Mouse (Mus musculus) intestine, postnatal 0 days (tissue): ENCODE measurements around the gene 1520401A03Rik. TPM values are rescaled to one million over a fixed set of nuclear protein-coding genes. Genes with fewer than 3 reads are reported as not detected.
A peak's percentile ranks its signal among the peaks of the same experiment; 100 is the strongest.

Experiments used
- ATAC-seq: fragments of 200-750 bp; cut with Nextera tagmentation; 2 replicates; pipeline ENCODE4 v1.8.0; 2017; ENCODE audit warnings: mild to moderate bottlenecking, moderate TSS enrichment, moderate library complexity
- H3K27ac ChIP-seq: fragments of 300-500 bp; sonication (generic); 2 replicates; pipeline ENCODE4 v1.5.1; 2014; ENCODE audit warnings: mild to moderate bottlenecking, low read depth, low read length, moderate library complexity
- H3K27me3 ChIP-seq: fragments of 300-500 bp; sonication (generic); replicated peaks from 2 replicates; pipeline ENCODE4 v1.6.1; 2014; ENCODE audit warnings: low read length, mixed read lengths; ENCODE audit not compliant: control insufficient read depth, insufficient read depth
- H3K36me3 ChIP-seq: fragments of 300-500 bp; sonication (generic); 2 replicates; pipeline ENCODE4 v1.6.1; 2014; ENCODE audit warnings: mild to moderate bottlenecking, moderate library complexity; ENCODE audit not compliant: control insufficient read depth, insufficient read depth
- H3K4me1 ChIP-seq: fragments of 300-500 bp; sonication (generic); replicated peaks from 2 replicates; pipeline ENCODE4 v1.6.1; 2014; ENCODE audit warnings: antibody characterized with exemption, low read length, mixed read lengths; ENCODE audit not compliant: control insufficient read depth, insufficient read depth
- H3K4me2 ChIP-seq: fragments of 300-500 bp; sonication (generic); replicated peaks from 2 replicates; pipeline ENCODE4 v1.6.1; 2014; ENCODE audit warnings: low read depth, mild to moderate bottlenecking, moderate library complexity
- H3K4me3 ChIP-seq: fragments of 300-500 bp; sonication (generic); 2 replicates; pipeline ENCODE4 v1.5.1; 2014; ENCODE audit warnings: low read depth, low read length
- H3K9ac ChIP-seq: fragments of 300-500 bp; sonication (generic); 2 replicates; pipeline ENCODE4 v1.6.1; 2014; ENCODE audit warnings: mild to moderate bottlenecking, low read depth, low read length
- H3K9me3 ChIP-seq: fragments of 300-500 bp; sonication (generic); 2 replicates; pipeline ENCODE4 v1.6.1; 2016; ENCODE audit warnings: mixed run types; ENCODE audit not compliant: control insufficient read depth
- CTCF ChIP-seq: sonication (generic); IDR thresholded peaks from 2 replicates; pipeline ENCODE4 v1.5.1; 2016; ENCODE audit warnings: low read depth, mild to moderate bottlenecking, control low read depth, antibody characterized with exemption, moderate library complexity
- WGBS: fragments of 180-500 bp; shearing (Covaris S2); extraction: QIAGEN DNeasy Blood & Tissue Kit; methylation state at CpG from one replicate; pipeline ENCODE4 v1.1.7; 2014; 5-methylcytosine and 5-hydroxymethylcytosine counted together
- polyA plus RNA-seq: library from polyadenylated mRNA; unstranded; fragments of >200 nt; fragmentation: Nextera tagmentation; extraction: Ambion mirVana; gene quantifications from 2 replicates; pipeline ENCODE4 v1.2.1, GENCODE M21; 2015

The 1520401A03Rik gene
- polyA plus RNA-seq, 1 experiment from 2014 or later = not detected

GRCm38 (mm10) chr17:23730441-23730840 lies 7.9 kb upstream of the 1520401A03Rik start:
- 44% methylated on average over 1 of the region's 1 CpGs for WGBS

GRCm38 (mm10) chr17:23726758-23727142 lies 4.2 kb upstream of the 1520401A03Rik start:
- no peaks in the 10 kb centered on the region for H3K27me3 ChIP-seq
- peak overlapping the region; percentile 83 for H3K27ac ChIP-seq
- no peaks in the 10 kb centered on the region for H3K4me1 ChIP-seq
- H3K36me3 ChIP-seq = no peaks in the 10 kb centered on the region
- no peaks in the 10 kb centered on the region for H3K9me3 ChIP-seq
- 1% methylated on average over 20 of the region's 20 CpGs for WGBS
- peak overlapping the region; percentile 89 for H3K4me3 ChIP-seq
- H3K9ac ChIP-seq = peak overlapping the region; percentile 73
- ATAC-seq = peak; percentile 75
- TF ChIP-seq CTCF = peak; percentile 51
- H3K4me2 ChIP-seq = peak overlapping the region; percentile 87

More at GRCm38 (mm10) chr17:23730441-23730840, 7.9 kb upstream of the 1520401A03Rik start:
- no peak overlapping the region for H3K27ac ChIP-seq
- ATAC-seq = no peak
- H3K36me3 ChIP-seq = peaks cover 3% of the 10 kb centered on the region; the same call in 1 of the 2 replicates
- H3K4me1 ChIP-seq = no peaks in the 10 kb centered on the region
- no peak overlapping the region for H3K4me3 ChIP-seq
- H3K27me3 ChIP-seq = no peaks in the 10 kb centered on the region
- TF ChIP-seq CTCF = no peak
- H3K9me3 ChIP-seq = no peaks in the 10 kb centered on the region
- H3K4me2 ChIP-seq = no peak overlapping the region
- no peak overlapping the region for H3K9ac ChIP-seq

GRCm38 (mm10) chr17:23725999-23726757 lies 3.6 kb upstream of the 1520401A03Rik start, which contains the start of gene Pkmyt1:
Gene Pkmyt1 (plus strand): TSS chr17:23726336.
- TF ChIP-seq CTCF = no peak; the same call in 1 of the 2 replicates
- under 1% methylated on average over 71 of the region's 73 CpGs for WGBS
- Histone ChIP-seq H3K36me3 (no peaks in the 10 kb centered on the region), H3K4me1 (no peaks in the 10 kb centered on the region), H3K4me2 (peak within 1 kb of the TSS; percentile 87), H3K9me3 (no peaks in the 10 kb centered on the region), H3K27me3 (no peaks in the 10 kb centered on the region), H3K27ac (peak within 1 kb of the TSS; percentile 83), H3K9ac (peak within 1 kb of the TSS; percentile 73), H3K4me3 (peak within 1 kb of the TSS; percentile 89)
- ATAC-seq = peak; percentile 95

- no peaks in the 10 kb centered on the region for H3K27me3 ChIP-seq
- H3K27ac ChIP-seq = no peak overlapping the region; the same call in 1 of the 2 replicates
- peak overlapping the region; percentile 89 for H3K4me3 ChIP-seq
- no peaks in the 10 kb centered on the region for H3K9me3 ChIP-seq
- WGBS = 46% methylated on average over 4 of the region's 4 CpGs
- no peak for TF ChIP-seq CTCF
- H3K4me1 ChIP-seq = no peaks in the 10 kb centered on the region
- H3K4me2 ChIP-seq = peak overlapping the region; percentile 87
- no peak for ATAC-seq
- H3K9ac ChIP-seq = peak overlapping the region; percentile 73; the same call in 1 of the 2 replicates
- no peaks in the 10 kb centered on the region for H3K36me3 ChIP-seq
Observed at GRCm38 (mm10) chr17:23725477-23725876, 2.9 kb upstream of the 1520401A03Rik start.

GRCm38 (mm10) chr17:23721886-23722285 lies 697 bp downstream of the 1520401A03Rik start:
- no peak for ATAC-seq
- no peaks in the 10 kb centered on the region for H3K27me3 ChIP-seq
- no peak overlapping the region for H3K4me2 ChIP-seq
- no peaks in the 10 kb centered on the region for H3K4me1 ChIP-seq
- H3K4me3 ChIP-seq = no peak overlapping the region
- no peaks in the 10 kb centered on the region for H3K36me3 ChIP-seq
- H3K9me3 ChIP-seq = no peaks in the 10 kb centered on the region
- H3K9ac ChIP-seq = no peak overlapping the region
- 72% methylated on average over 2 of the region's 2 CpGs for WGBS
- H3K27ac ChIP-seq = no peak overlapping the region
- TF ChIP-seq CTCF = no peak

- Histone ChIP-seq H3K27me3 (no peaks in the 10 kb centered on the region), H3K36me3 (no peaks in the 10 kb centered on the region), H3K4me3 (no peak overlapping the region), H3K9ac (no peak overlapping the region), H3K27ac (no peak overlapping the region), H3K9me3 (no peaks in the 10 kb centered on the region), H3K4me1 (no peaks in the 10 kb centered on the region), H3K4me2 (no peak overlapping the region)
- no peak for TF ChIP-seq CTCF
- 41% methylated on average over 1 of the region's 1 CpGs for WGBS
- ATAC-seq = no peak
Observed at GRCm38 (mm10) chr17:23719455-23719854, 3.1 kb downstream of the 1520401A03Rik start.
